Mouse (Mus musculus): ENCODE results near the gene Gse1. TPM values are rescaled to one million over a fixed set of nuclear protein-coding genes. Genes with fewer than 3 reads are reported as not detected.

Gene Gse1
- total and polyA plus RNA-seq, 2 experiments from 2014 or later: 15.9 to 48.2 TPM

GRCm38 (mm10) chr8:120588908-120589771 lies 360.9 kb downstream of the Gse1 start, which contains the start of gene Gins2:
Gene Gins2 (minus strand): TSS chr8:120589304.
- Histone ChIP-seq H3K36me3 (ENCODE audit: insufficient read depth) (no peaks in the 10 kb centered on the region), H3K27ac (ENCODE audit: low read depth, low read length) (peak within 1 kb of the TSS; percentile 31; the same call in 1 of the 2 replicates), H3K27me3 (ENCODE audit: insufficient read depth, low read length) (no peaks in the 10 kb centered on the region), H3K9ac (peak within 1 kb of the TSS; percentile 51), H3K4me2 (ENCODE audit: low read depth) (peak within 1 kb of the TSS; percentile 94), H3K9me3 (ENCODE audit: low read length) (no peaks in the 10 kb centered on the region), H3K4me3 (ENCODE audit: low read depth, low read length) (peak within 1 kb of the TSS; percentile 45), H3K4me1 (ENCODE audit: insufficient read depth) (peaks cover 11% of the 10 kb centered on the region; the same call in 1 of the 2 replicates)
- peak; percentile 26; the same call in 1 of the 2 replicates for TF ChIP-seq CTCF (IDR thresholded peaks at IDR 0.05; ENCODE audit: low read depth)
- peak; percentile 99 for ATAC-seq
- peak; percentile 99 for DNase-seq
- WGBS: under 1% methylated on average over 67 of the region's 67 CpGs

- Histone ChIP-seq H3K4me3 (ENCODE audit: low read depth, low read length) (peak overlapping the region; percentile 45), H3K27me3 (ENCODE audit: insufficient read depth, low read length) (no peaks in the 10 kb centered on the region), H3K4me2 (ENCODE audit: low read depth) (peak overlapping the region; percentile 94), H3K36me3 (ENCODE audit: insufficient read depth) (no peaks in the 10 kb centered on the region), H3K4me1 (ENCODE audit: insufficient read depth) (peaks cover 11% of the 10 kb centered on the region; the same call in 1 of the 2 replicates), H3K9ac (no peak overlapping the region), H3K9me3 (ENCODE audit: low read length) (no peaks in the 10 kb centered on the region), H3K27ac (ENCODE audit: low read depth, low read length) (no peak overlapping the region)
- no peak for TF ChIP-seq CTCF (IDR thresholded peaks at IDR 0.05; ENCODE audit: low read depth)
- ATAC-seq (no peak), DNase-seq (no peak)
- 60% methylated on average over 2 of the region's 2 CpGs for WGBS
Measured at GRCm38 (mm10) chr8:120589921-120590320, 361.7 kb downstream of the Gse1 start.

- peak overlapping the region; percentile 54; the same call in 1 of the 2 replicates for H3K27ac ChIP-seq (ENCODE audit: low read depth, low read length)
- 49% methylated on average over 10 of the region's 10 CpGs for WGBS
Measured at GRCm38 (mm10) chr8:120591587-120592292, 363.5 kb downstream of the Gse1 start.

GRCm38 (mm10) chr8:120594571-120594970 lies 366.3 kb downstream of the Gse1 start:
- H3K4me3 ChIP-seq (ENCODE audit: low read depth, low read length): no peak overlapping the region
- H3K9ac ChIP-seq: no peak overlapping the region
- TF ChIP-seq CTCF (IDR thresholded peaks at IDR 0.05; ENCODE audit: low read depth): peak; percentile 53
- 90% methylated on average over 5 of the region's 5 CpGs for WGBS
- peaks cover 11% of the 10 kb centered on the region for H3K4me1 ChIP-seq (ENCODE audit: insufficient read depth)
- H3K27ac ChIP-seq (ENCODE audit: low read depth, low read length): no peak overlapping the region
- ATAC-seq: no peak
- no peak overlapping the region for H3K4me2 ChIP-seq (ENCODE audit: low read depth)
- no peak for DNase-seq
- no peaks in the 10 kb centered on the region for H3K36me3 ChIP-seq (ENCODE audit: insufficient read depth)
- no peaks in the 10 kb centered on the region for H3K9me3 ChIP-seq (ENCODE audit: low read length)
- no peaks in the 10 kb centered on the region for H3K27me3 ChIP-seq (ENCODE audit: insufficient read depth, low read length)

More at GRCm38 (mm10) chr8:120591587-120592292, 363.5 kb downstream of the Gse1 start:
- Histone ChIP-seq H3K4me3 (ENCODE audit: low read depth, low read length) (no peak overlapping the region), H3K27me3 (ENCODE audit: insufficient read depth, low read length) (no peaks in the 10 kb centered on the region), H3K9ac (no peak overlapping the region; the same call in 1 of the 2 replicates), H3K9me3 (ENCODE audit: low read length) (no peaks in the 10 kb centered on the region), H3K4me1 (ENCODE audit: insufficient read depth) (peaks cover 11% of the 10 kb centered on the region; the same call in 1 of the 2 replicates), H3K36me3 (ENCODE audit: insufficient read depth) (no peaks in the 10 kb centered on the region), H3K4me2 (ENCODE audit: low read depth) (no peak overlapping the region)
- no peak for TF ChIP-seq CTCF (IDR thresholded peaks at IDR 0.05; ENCODE audit: low read depth)
- DNase-seq: peak; percentile 74
- ATAC-seq: no peak

GRCm38 (mm10) chr8:120595963-120596362 lies 367.7 kb downstream of the Gse1 start:
- Histone ChIP-seq H3K4me1 (ENCODE audit: insufficient read depth) (peaks cover 11% of the 10 kb centered on the region), H3K27ac (ENCODE audit: low read depth, low read length) (no peak overlapping the region), H3K27me3 (ENCODE audit: insufficient read depth, low read length) (no peaks in the 10 kb centered on the region), H3K9me3 (ENCODE audit: low read length) (no peaks in the 10 kb centered on the region), H3K9ac (no peak overlapping the region), H3K36me3 (ENCODE audit: insufficient read depth) (no peaks in the 10 kb centered on the region), H3K4me3 (ENCODE audit: low read depth, low read length) (no peak overlapping the region), H3K4me2 (ENCODE audit: low read depth) (no peak overlapping the region)
- DNase-seq (peak; percentile 73), ATAC-seq (no peak)
- TF ChIP-seq CTCF (IDR thresholded peaks at IDR 0.05; ENCODE audit: low read depth): peak; percentile 89
- 9% methylated on average over 5 of the region's 5 CpGs for WGBS

GRCm38 (mm10) chr8:120598579-120598978 lies 370.3 kb downstream of the Gse1 start:
- no peak overlapping the region for H3K4me3 ChIP-seq (ENCODE audit: low read depth, low read length)
- peak overlapping the region; percentile 24 for H3K4me2 ChIP-seq (ENCODE audit: low read depth)
- TF ChIP-seq CTCF (IDR thresholded peaks at IDR 0.05; ENCODE audit: low read depth): no peak
- H3K27me3 ChIP-seq (ENCODE audit: insufficient read depth, low read length): no peaks in the 10 kb centered on the region
- H3K4me1 ChIP-seq (ENCODE audit: insufficient read depth): peaks cover 5% of the 10 kb centered on the region; the same call in 1 of the 2 replicates
- H3K9me3 ChIP-seq (ENCODE audit: low read length): no peaks in the 10 kb centered on the region
- WGBS: 26% methylated on average over 24 of the region's 24 CpGs
- H3K36me3 ChIP-seq (ENCODE audit: insufficient read depth): no peaks in the 10 kb centered on the region
- peak overlapping the region; percentile 62 for H3K27ac ChIP-seq (ENCODE audit: low read depth, low read length)
- no peak overlapping the region for H3K9ac ChIP-seq
- DNase-seq (peak; percentile 92), ATAC-seq (peak; percentile 92)
